Mouse (Mus musculus) G1E (cell line): ENCODE data around the gene Fam216a.

Experiments
- CTCF ChIP-seq: IDR thresholded peaks from 2 replicates; pipeline ENCODE4 v1.5.1; 2012; ENCODE audit warnings: low read depth, low read length, inconsistent platforms, mixed read lengths
- GATA1 ChIP-seq: IDR thresholded peaks from 2 replicates; pipeline ENCODE4 v1.6.1; 2012; ENCODE audit warnings: borderline replicate concordance, low read length, inconsistent platforms, mixed read lengths
- GATA2 ChIP-seq: IDR thresholded peaks from 2 replicates; pipeline ENCODE4 v1.6.1; 2012; ENCODE audit warnings: low read depth, low read length, inconsistent platforms, borderline replicate concordance
- POLR2AphosphoS5 ChIP-seq: IDR thresholded peaks from 2 replicates; pipeline ENCODE4 v1.6.1; 2012; ENCODE audit warnings: low read depth, low read length, inconsistent platforms; ENCODE audit not compliant: insufficient replicate concordance
- TAL1 ChIP-seq: conservative IDR thresholded peaks from 2 replicates; pipeline ENCODE4 v1.6.1; 2012; ENCODE audit warnings: low read depth, low read length, inconsistent platforms, mixed read lengths

DNA sequence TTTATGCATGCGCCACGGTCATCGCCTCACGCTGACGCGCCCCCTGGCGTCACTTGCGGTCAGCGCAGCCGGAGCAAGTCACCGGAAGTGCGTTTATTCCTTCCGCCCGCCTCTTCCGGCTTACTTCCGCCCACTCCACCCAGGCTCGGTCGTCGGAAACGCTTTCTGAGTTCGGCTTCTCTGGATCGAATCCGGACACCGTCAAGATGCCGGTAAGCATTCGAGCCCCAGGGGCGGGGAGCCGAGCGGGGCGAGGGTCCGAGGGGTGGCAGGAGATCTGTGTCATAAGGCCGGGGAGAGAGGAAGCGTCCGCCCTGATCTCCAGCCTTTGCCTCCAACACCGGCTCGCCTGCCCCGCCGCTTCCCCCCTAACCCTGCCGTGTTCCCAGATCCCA, 19.6 kb upstream of the Fam216a start, which contains the start of gene Arpc3:
- TF ChIP-seq GATA1: no peak
- peak; percentile 73 for TF ChIP-seq CTCF
- TF ChIP-seq TAL1: no peak
- no peak for TF ChIP-seq GATA2
- no peak for TF ChIP-seq POLR2AphosphoS5
